Mouse (Mus musculus) liver, embryonic 11.5 days (tissue): ENCODE measurements around the gene Pak4. TPM values are rescaled to one million over a fixed set of nuclear protein-coding genes. Genes with fewer than 3 reads are reported as not detected.

Experiments used
- ATAC-seq: fragments of 200-750 bp; cut with Nextera tagmentation; replicated peaks from 2 replicates; pipeline ENCODE4 v1.8.0; 2017; ENCODE audit warnings: moderate number of reproducible peaks, mild to moderate bottlenecking, moderate TSS enrichment, moderate library complexity; ENCODE audit not compliant: low FRiP score
- DNase-seq: peaks from one replicate; pipeline ENCODE4 v3.0.0-alpha.2; 2017; ENCODE audit warnings: low spot score
- H3K27ac ChIP-seq: fragments of 300-500 bp; sonication (generic); 2 replicates; pipeline ENCODE4 v1.5.1; 2014; ENCODE audit warnings: mild to moderate bottlenecking, low read depth, low read length, control low read depth
- H3K27me3 ChIP-seq: fragments of 300-500 bp; sonication (generic); replicated peaks from 2 replicates; pipeline ENCODE4 v1.6.1; 2014; ENCODE audit warnings: low read length, mixed read lengths; ENCODE audit not compliant: control insufficient read depth, insufficient read depth
- H3K36me3 ChIP-seq: fragments of 300-500 bp; sonication (generic); 2 replicates; pipeline ENCODE4 v1.6.1; 2014; ENCODE audit warnings: mild to moderate bottlenecking, low read length, moderate library complexity, mixed read lengths; ENCODE audit not compliant: control insufficient read depth, insufficient read depth
- H3K4me1 ChIP-seq: fragments of 300-500 bp; sonication (generic); replicated peaks from 2 replicates; pipeline ENCODE4 v1.6.1; 2014; ENCODE audit warnings: low read length, mixed read lengths; ENCODE audit not compliant: control insufficient read depth, insufficient read depth
- H3K4me2 ChIP-seq: fragments of 300-500 bp; sonication (generic); 2 replicates; pipeline ENCODE4 v1.6.1; 2014; ENCODE audit warnings: mild to moderate bottlenecking, control low read depth, moderate library complexity
- H3K4me3 ChIP-seq: fragments of 300-500 bp; sonication (generic); 2 replicates; pipeline ENCODE4 v1.5.1; 2014; ENCODE audit warnings: low read depth, low read length, control low read depth
- H3K9ac ChIP-seq: fragments of 300-500 bp; sonication (generic); 2 replicates; pipeline ENCODE4 v1.6.1; 2014; ENCODE audit warnings: low read depth, low read length, control low read depth
- H3K9me3 ChIP-seq: fragments of 300-500 bp; sonication (generic); 2 replicates; pipeline ENCODE4 v1.6.1; 2016; ENCODE audit warnings: low read length, inconsistent platforms, mixed read lengths; ENCODE audit not compliant: control insufficient read depth
- WGBS: fragments of 180-500 bp; shearing (Covaris S2); extraction: QIAGEN DNeasy Blood & Tissue Kit; methylation state at CpG from one replicate; pipeline ENCODE4 v1.1.7; 2014; 5-methylcytosine and 5-hydroxymethylcytosine counted together
- polyA plus RNA-seq: library from polyadenylated mRNA; unstranded; fragments of >200 nt; fragmentation: Nextera tagmentation; extraction: Ambion mirVana; gene quantifications from 2 replicates; pipeline ENCODE4 v1.2.1, GENCODE M21; 2014

Pak4 gene
- 34.0 and 35.3 TPM in 2 replicates for polyA plus RNA-seq

DNA sequence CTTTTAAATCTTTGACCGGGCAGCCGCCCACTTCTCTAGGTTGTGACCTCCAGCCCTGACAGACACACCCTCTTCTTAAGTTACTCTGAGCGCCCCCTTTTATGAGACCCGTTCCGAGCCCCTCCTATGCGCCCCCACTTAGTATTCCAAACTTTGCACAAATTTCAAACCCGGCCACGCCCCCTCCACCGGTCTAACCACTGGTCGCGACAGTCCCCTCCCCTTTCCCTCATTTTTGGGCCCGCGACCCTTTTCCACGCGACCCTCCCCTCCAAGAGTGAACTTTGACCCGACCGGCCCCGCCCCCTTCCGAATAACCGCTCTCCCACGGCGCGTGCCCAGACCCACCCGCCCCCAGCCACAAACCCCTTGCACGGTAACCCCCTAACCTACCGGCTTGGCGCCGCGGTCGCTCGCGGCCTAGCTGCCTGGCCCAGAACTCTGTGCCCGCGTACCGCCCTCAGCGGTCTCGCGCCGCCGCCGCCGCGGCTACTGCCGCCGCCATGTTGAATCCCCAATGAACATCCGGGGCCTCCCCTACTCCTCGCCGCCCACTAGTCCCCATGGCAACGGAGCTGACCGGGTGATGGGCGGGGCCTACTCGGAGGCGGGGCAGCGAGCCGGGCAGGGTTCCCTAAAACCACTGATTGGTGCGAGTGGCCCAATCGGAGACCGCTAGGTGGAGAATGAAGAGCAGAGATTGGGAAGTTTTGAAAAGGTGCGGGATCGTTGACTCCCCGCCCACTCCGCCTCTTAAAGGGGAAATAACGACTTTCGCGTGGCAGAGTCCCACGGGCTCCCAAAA is at the start of gene Pak4, which contains the start of gene Samd4b:
TSS of gene Pak4 (minus strand) at position 544 of the 805 bp plus-strand sequence.
TSS of gene Samd4b (minus strand) at position 503 of the 805 bp plus-strand sequence.
- H3K9ac ChIP-seq, result peak within 1 kb of the TSS; percentile 79
- no peaks in the 10 kb centered on the region for H3K9me3 ChIP-seq
- H3K36me3 ChIP-seq, result peaks cover 7% of the 10 kb centered on the region; the same call in 1 of the 2 replicates
- WGBS, result under 1% methylated on average over 66 of the region's 66 CpGs
- H3K27ac ChIP-seq, result peak within 1 kb of the TSS; percentile 89
- peak; percentile 100 for DNase-seq
- peak; percentile 89 for ATAC-seq
- peak within 1 kb of the TSS; percentile 88 for H3K4me2 ChIP-seq
- H3K4me1 ChIP-seq, result peaks cover 44% of the 10 kb centered on the region
- H3K27me3 ChIP-seq, result no peaks in the 10 kb centered on the region
- peak within 1 kb of the TSS; percentile 82 for H3K4me3 ChIP-seq

DNA sequence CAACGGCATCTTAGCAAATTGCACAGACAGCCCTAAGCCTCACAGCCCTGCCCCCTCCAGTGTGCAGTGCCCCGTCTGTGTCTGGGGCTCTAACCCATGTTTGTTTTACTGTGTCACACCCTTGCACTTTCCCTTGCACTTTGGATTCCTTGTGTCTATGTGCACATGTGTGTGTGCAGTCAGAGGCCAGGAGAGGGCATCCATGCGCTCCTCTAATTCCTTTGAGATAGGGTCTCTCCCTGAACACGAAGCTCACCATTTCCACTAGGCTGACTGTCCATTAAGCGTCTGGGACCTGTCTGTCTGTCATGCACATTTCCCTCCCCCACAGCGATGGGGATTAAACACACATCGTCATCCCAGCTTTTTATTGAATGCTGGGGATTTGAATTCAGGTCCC is 49.0 kb upstream of the Pak4 start:
- 54% methylated on average over 7 of the region's 7 CpGs for WGBS
- DNase-seq, result no peak
- H3K27me3 ChIP-seq, result no peaks in the 10 kb centered on the region
- H3K4me3 ChIP-seq, result no peak overlapping the region
- ATAC-seq, result no peak
- H3K9ac ChIP-seq, result no peak overlapping the region
- H3K27ac ChIP-seq, result no peak overlapping the region
- no peaks in the 10 kb centered on the region for H3K9me3 ChIP-seq
- H3K4me2 ChIP-seq, result no peak overlapping the region
- no peaks in the 10 kb centered on the region for H3K36me3 ChIP-seq
- no peaks in the 10 kb centered on the region for H3K4me1 ChIP-seq

DNA sequence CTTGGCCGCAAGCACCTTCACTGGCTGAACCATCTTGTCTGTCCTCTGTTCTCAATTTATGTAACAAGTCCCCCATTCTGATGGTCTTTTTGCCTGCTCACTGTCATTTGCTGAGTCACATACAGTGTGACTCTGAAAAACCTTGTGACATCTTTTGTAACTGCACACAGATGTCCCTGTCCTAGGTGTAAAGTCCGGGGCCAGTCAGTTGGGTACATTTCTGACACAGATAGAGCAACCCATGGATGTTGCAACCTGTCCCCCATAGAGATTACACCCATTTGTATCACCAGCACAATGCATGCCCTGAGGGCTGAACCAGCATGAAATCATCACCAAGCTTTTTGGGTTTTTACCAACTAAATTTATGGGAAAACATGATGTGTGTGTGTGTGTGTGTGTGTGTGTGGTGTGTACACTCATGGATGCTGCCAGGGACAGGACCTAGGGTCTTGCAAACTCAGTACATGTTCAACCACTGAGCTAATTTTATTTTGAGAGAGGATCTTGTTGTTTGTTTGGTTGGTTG is 48.0 kb upstream of the Pak4 start:
- DNase-seq (no peak), ATAC-seq (no peak)
- H3K4me3 ChIP-seq, result no peak overlapping the region
- H3K27me3 ChIP-seq, result no peaks in the 10 kb centered on the region
- H3K4me2 ChIP-seq, result no peak overlapping the region
- no peaks in the 10 kb centered on the region for H3K4me1 ChIP-seq
- H3K27ac ChIP-seq, result no peak overlapping the region
- H3K9me3 ChIP-seq, result no peaks in the 10 kb centered on the region
- WGBS, result 81% methylated on average over 2 of the region's 2 CpGs
- no peak overlapping the region for H3K9ac ChIP-seq
- H3K36me3 ChIP-seq, result no peaks in the 10 kb centered on the region

DNA sequence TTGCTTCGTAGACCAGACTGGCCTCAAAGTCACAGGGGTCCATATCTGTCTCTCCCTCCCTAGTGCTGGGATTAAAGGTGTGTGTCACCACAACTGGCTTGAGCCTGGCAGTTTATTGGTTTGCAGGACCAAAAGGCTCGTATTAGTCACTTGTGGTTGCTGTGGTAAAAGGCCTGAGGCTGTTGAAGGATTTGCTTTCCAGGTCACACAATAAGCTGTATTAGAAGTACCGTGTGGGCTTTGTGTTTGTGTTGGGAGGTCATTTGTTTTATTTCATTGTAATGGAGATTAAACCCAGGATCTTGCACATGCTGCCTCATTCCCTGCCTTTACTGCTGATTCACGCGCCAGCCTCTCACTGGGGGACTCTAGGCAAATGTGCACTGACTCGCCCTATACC is 47.4 kb upstream of the Pak4 start:
- no peak for DNase-seq
- no peak for ATAC-seq
- no peaks in the 10 kb centered on the region for H3K36me3 ChIP-seq
- H3K4me1 ChIP-seq, result no peaks in the 10 kb centered on the region
- no peak overlapping the region for H3K9ac ChIP-seq
- H3K4me2 ChIP-seq, result no peak overlapping the region
- WGBS, result 75% methylated on average over 6 of the region's 6 CpGs
- H3K27me3 ChIP-seq, result no peaks in the 10 kb centered on the region
- H3K9me3 ChIP-seq, result no peaks in the 10 kb centered on the region
- H3K27ac ChIP-seq, result no peak overlapping the region
- no peak overlapping the region for H3K4me3 ChIP-seq

DNA sequence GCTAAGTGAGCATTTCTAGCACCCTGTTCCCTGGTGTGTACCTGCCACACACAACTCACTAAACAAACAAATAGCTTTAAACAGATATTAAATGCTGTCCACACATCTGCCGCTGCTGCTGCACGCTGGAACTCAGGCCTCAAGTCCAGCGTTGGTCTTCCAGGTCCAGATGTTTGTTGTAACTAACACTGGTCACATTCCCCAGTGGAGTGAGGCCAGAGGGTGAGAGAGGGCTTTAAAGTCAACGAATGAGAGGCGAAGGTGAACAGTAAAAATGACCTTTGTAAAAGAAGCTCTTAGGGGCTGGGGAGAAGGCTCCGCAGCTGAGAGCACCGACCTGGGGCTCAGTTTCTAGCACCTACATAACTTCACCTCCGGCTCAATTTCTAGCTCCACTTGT is 43.6 kb upstream of the Pak4 start:
- no peaks in the 10 kb centered on the region for H3K36me3 ChIP-seq
- no peaks in the 10 kb centered on the region for H3K27me3 ChIP-seq
- no peak overlapping the region for H3K27ac ChIP-seq
- H3K9ac ChIP-seq, result no peak overlapping the region
- ATAC-seq (no peak), DNase-seq (no peak)
- H3K4me1 ChIP-seq, result no peaks in the 10 kb centered on the region
- H3K4me3 ChIP-seq, result no peak overlapping the region
- no peaks in the 10 kb centered on the region for H3K9me3 ChIP-seq
- 69% methylated on average over 8 of the region's 8 CpGs for WGBS
- H3K4me2 ChIP-seq, result no peak overlapping the region

DNA sequence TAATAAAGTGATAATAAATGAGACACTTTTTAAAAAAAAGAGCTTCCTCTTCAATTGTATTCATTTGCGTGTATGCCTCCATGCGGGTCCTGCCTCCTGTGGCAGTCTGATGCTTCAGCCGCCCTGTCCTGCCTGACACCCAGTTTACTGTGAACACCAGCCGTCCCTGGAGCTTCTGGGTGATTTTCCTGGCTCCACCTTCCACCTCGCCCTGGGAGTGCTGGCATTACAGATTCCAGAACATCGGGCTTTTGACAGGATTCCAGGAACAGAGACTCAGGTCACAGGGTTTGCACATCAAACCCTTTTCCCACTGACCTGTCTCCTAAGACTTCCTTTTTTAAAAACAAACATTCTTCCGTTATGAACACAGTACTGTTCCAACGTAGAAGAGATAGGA is 39.5 kb upstream of the Pak4 start:
- no peak overlapping the region for H3K27ac ChIP-seq
- peaks cover 5% of the 10 kb centered on the region; the same call in 1 of the 2 replicates for H3K27me3 ChIP-seq
- H3K9ac ChIP-seq, result no peak overlapping the region
- 13% methylated on average over 8 of the region's 8 CpGs for WGBS
- H3K4me1 ChIP-seq, result no peaks in the 10 kb centered on the region
- no peak overlapping the region for H3K4me2 ChIP-seq
- no peaks in the 10 kb centered on the region for H3K36me3 ChIP-seq
- no peak overlapping the region for H3K4me3 ChIP-seq
- ATAC-seq (no peak), DNase-seq (no peak)
- no peaks in the 10 kb centered on the region for H3K9me3 ChIP-seq

DNA sequence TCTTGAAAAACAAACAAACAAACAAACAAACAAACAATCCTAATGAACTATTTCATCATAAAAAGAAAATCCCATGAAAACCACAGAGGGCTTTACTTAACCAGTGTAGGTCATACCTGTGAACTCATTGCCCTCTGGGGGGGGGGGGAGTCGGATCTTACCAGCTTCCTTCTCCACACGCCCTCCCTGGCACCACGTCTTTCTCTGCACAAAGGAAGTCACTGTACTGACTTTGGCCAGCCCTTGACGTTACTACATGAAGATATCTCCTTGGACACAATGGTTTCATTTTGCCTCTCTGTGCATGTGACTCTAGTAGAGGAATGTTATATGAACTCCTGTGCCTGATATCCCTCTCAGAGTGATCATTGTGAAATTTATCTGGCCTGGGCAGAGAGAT is 36.1 kb upstream of the Pak4 start:
- Histone ChIP-seq H3K9me3 (no peaks in the 10 kb centered on the region), H3K4me3 (no peak overlapping the region), H3K27ac (no peak overlapping the region), H3K27me3 (peaks cover 34% of the 10 kb centered on the region), H3K9ac (no peak overlapping the region), H3K36me3 (no peaks in the 10 kb centered on the region), H3K4me1 (no peaks in the 10 kb centered on the region), H3K4me2 (no peak overlapping the region)
- no peak for DNase-seq
- 55% methylated on average over 4 of the region's 4 CpGs for WGBS
- ATAC-seq, result no peak

DNA sequence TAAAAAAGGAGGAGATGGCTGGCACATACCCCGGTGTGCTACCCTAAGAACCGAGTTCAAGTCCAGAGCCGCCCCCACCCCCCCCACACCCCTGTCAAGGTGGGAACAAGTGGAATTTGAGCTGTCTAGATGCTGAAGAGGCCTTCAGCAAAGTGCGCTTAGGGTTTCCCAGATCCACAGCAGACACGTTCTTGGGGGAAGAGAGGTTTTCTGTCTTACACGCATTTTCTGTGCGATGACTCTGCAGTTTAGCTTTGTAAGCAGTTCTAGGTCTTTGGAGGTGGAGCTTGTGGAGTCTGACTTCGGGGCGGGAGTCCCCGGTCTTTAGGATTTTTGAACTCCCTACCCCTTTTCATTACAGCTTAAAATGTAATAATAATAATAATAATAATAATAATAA is 33.1 kb upstream of the Pak4 start, which contains the start of gene Acp7:
TSS of gene Acp7 (minus strand) at position 260 of the 400 bp plus-strand sequence.
- no peaks in the 10 kb centered on the region for H3K4me1 ChIP-seq
- 0 out of 2 replicates have a peak within 1 kb of the TSS, but pooled peaks have one; percentile 3 for H3K4me3 ChIP-seq
- WGBS, result 21% methylated on average over 10 of the region's 10 CpGs
- peak within 1 kb of the TSS; percentile 26; the same call in 1 of the 2 replicates for H3K4me2 ChIP-seq
- no peak within 1 kb of the TSS for H3K9ac ChIP-seq
- H3K36me3 ChIP-seq, result no peaks in the 10 kb centered on the region
- H3K27me3 ChIP-seq, result peaks cover 39% of the 10 kb centered on the region
- no peak within 1 kb of the TSS for H3K27ac ChIP-seq
- no peaks in the 10 kb centered on the region for H3K9me3 ChIP-seq
- DNase-seq (no peak), ATAC-seq (no peak)
